Mouse (Mus musculus) bone marrow, adult 2 months (tissue): ENCODE measurements around the gene Ostf1.

Experiments used
- CTCF ChIP-seq: fragments of 200-500 bp; IDR thresholded peaks from 2 replicates; pipeline ENCODE4 v1.5.1; 2011; ENCODE audit warnings: low read length, control low read depth; ENCODE audit not compliant: control insufficient read depth, insufficient read depth
- POLR2A ChIP-seq: fragments of 200-500 bp; IDR thresholded peaks from 2 replicates; pipeline ENCODE4 v1.6.1; 2011; ENCODE audit warnings: low read depth, mild to moderate bottlenecking, control low read depth, low read length, borderline replicate concordance; ENCODE audit not compliant: control insufficient read depth

GRCm38 (mm10) chr19:18557708-18558107, 73.9 kb downstream of the Ostf1 start:
- no peak for TF ChIP-seq POLR2A
- TF ChIP-seq CTCF, result no peak
